Mouse (Mus musculus): ENCODE measurements at regions not wholly inside any gene's neighbourhood (a gene's known extent, or its start where the extent isn't known, plus 50 kb on each side); places are given as distances from the start of the nearest gene placed in this dataset.
A peak's percentile ranks its signal among the peaks of the same experiment; 100 is the strongest.

- peak; percentile 1 for DNase-seq
Observed at GRCm38 (mm10) chr2:122863343-122863970, 98.4 kb downstream of the Sqor start.

DNA sequence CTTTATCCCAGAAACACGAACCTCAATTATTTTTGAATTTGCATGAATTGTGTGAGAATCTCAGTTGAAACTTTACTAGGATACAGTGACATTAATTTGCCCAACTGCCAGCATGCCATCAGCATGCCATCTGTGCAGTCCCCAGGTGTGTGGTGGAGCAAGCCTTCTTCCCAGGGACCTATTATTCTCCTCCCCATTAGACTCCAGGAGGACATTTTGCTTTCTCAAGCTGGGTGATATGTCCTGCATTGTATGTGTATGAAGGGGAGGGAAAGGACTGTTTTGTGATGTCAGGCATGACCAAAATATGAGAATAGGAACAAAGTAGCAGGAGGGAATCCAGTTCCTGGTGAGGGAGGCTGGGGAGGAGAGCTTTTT, 98.9 kb downstream of the Sqor start:
- no peak for DNase-seq

DNA sequence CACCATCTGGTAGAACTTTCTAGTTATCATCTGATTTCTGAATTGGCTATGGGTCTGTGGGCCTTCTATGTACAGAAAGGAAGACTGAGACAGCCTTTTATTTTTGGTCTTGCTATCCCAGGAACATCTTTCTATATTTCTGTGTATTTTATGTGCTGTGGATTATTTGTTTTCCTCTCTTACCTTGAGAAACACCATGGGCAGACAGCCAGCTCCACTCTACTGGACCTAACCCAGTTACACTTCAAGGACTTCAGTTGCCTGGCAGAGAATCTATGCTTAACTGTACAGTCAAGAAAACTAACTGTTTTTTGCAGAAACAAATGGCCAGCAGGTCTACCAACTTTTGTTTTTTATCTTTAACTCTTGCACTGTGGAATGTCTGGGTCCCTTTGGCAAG, 122.1 kb downstream of the Sqor start:
- DNase-seq = peak; percentile 21

DNA sequence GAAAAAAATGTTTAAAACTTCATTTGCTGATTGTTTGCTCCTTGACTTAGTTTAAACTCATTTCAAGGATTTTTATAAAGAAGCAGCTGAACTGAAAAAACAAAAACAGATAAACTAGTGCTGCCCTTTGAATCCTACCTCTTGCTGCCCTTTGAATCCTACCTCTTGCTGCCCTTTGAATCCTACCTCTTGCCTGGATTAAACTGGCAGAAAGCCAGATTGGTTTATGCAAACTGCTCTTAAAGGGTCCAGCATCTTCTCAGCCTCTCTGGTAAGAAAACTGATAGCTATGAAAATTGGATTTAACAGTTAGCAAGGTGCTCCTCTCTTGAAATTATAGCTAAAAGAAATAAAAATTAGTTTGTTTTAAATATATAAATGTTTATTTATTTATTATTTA, 122.5 kb downstream of the Sqor start:
- peak; percentile 34 for DNase-seq

DNA sequence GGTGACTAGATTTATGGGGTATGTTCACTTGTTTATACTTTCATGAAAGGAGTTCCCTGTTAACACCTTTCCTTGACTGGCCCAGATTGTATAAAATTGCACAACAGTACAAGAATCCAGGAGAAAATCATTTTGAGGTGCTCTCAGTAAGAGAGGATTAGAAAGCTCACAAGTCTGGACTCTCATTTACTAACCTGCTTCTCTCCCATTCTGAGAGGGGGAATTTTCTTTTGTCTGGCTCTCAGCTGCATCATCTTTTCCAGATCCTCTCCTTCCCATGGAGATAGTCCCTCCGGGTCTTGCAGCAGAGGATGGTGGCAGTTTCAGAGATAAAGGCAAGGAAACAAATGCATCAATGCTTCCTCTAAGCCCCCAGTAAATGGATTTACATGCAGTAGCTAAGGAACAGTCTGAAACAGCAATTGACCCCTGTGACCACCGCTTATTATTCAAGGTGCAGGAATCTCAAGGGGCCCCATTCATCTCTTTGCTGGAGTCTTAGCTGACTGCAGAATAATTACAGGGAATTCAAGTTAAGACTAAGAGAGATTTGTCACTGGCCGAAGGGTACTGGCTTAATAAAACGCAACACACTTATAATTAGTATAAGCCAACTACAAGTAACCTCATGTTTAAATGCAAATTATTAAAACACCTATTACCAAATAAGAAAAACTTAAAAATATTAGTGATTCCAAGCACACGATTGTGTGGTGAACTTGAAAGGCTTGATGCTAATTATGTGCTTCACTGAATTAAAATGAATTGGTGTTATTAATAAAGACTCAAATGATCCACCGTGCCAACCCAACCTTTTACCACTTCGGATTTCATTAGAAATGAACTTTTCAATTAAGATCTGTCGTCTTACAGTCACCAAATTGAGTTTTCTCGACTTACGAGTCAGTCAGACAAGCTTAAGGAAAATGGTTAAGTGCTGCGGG, 140.4 kb downstream of the Sqor start:
- no peak for DNase-seq

- DNase-seq = no peak
Observed at GRCm38 (mm10) chr2:122916772-122917171, 151.7 kb downstream of the Sqor start.

DNA sequence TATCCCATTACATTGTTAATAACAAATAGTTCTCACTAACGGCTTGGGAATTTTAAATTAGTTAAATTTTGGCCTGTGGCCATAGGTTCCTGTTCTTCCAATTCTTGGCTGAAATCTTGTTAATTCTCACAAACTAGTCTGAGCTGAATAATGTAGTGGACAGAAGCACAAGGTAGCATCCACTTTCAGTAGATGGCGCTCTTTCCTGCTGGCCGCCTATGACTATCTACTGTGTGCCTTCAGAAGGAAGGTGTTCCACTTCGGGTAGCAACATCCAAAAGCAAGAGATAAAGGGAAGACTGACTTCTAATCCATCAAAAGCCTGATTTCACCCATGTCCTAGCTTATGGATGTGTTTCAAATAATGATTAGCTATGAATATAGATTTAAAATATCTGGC, 172.9 kb downstream of the Sqor start:
- DNase-seq = peak; percentile 12

DNA sequence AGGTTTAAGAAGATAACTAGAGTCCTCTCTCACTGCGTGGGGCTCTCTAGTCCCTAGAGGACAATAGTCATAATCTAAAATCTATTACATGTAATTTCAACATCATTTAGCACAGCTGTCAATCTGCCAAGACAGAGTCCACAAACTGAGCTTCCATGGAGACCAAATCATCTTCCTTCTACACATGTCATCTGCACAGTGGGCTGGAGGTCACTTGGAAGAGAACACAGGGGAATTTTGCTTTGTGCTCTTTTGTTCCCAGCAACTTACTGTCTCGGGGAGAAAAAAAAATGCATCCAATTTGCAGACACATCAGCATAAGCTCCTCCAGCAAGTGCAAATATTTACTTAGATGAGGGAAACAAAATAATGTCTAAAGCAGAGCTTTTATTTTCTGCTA, 179.8 kb downstream of the Sqor start:
- DNase-seq = no peak

DNA sequence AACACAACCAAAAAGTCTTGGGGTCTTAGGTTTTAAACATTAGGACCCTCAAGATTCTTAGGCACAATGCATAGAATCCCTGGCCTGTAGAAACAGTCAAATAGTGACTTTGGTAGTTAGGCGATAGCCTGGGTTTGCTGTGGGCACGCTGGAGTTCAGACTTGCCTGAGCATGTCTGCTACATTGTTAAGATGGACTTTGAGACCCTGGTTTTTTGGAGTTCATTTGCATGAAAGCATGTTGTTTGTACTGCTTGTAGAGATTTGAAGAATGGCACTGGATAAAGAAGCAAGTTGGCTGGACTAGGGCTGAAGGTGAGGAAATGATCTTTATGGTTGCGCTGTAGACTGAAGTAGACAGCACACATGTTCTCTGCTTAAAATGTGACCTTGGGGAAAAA, 180.9 kb downstream of the Sqor start:
- DNase-seq = peak; percentile 1

GRCm38 (mm10) chr2:122949031-122949430, 184.0 kb downstream of the Sqor start:
- no peak for DNase-seq

- peak; percentile 30 for DNase-seq
Observed at GRCm38 (mm10) chr2:122961701-122962100, 196.7 kb downstream of the Sqor start.

DNA sequence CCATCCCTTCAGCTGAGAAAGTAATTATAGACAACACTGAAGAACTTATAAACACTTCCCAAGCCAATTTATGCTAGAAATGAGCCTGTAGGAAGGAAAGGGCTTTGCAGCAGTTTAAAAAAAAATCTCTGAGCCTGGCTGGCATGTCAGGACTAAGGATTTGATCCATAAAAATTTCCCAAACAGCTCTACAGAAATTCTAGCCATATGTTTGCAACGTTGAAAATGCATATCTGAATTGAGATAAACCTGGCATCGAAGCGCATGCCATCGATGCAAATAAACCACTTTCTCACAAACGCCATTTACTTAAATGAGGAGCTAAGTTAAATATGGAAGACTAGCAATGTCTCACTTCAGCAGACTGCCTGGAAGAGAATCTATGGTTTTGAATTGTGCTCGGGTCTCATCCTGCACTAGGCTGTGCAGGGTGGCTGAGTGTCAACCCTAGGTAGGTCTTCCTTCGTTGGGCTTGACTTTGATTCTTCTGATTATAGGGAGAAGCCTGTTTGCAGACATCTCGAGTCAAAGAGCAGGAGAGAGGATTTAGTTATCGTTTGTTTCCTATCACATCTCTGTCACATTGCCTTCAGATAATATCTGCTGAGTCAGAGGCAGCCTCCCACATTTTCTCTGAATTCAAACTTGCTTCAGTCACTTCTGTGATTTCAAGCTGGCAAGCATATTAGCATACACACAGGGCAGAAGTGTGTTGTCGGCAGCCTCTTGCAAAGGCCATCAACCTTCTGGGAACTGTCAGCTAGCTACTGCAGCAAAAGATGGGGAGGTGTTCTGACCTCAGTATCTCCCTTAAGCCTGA, 204.0 kb downstream of the Sqor start:
- DNase-seq = no peak
